Mouse (Mus musculus) heart, adult 2 months (tissue): Measurements from ENCODE around the gene Cldn4.

Experiments
- CTCF ChIP-seq: fragments of 200-600 bp; IDR thresholded peaks from 2 replicates; pipeline ENCODE4 v1.8.1; 2022; ENCODE audit warnings: antibody characterized with exemption, mild to moderate bottlenecking, moderate library complexity
- EP300 ChIP-seq: fragments of 200-500 bp; IDR thresholded peaks from 2 replicates; pipeline ENCODE4 v1.6.1; 2011; ENCODE audit warnings: low read depth, low read length, control low read depth; ENCODE audit not compliant: insufficient read depth
- POLR2A ChIP-seq: fragments of 200-500 bp; IDR thresholded peaks from 2 replicates; pipeline ENCODE4 v1.6.1; 2011; ENCODE audit warnings: mild to moderate bottlenecking, low read depth, low read length, control low read depth; ENCODE audit not compliant: insufficient read depth

- TF ChIP-seq POLR2A (no peak), EP300 (peak; percentile 92), CTCF (peak; percentile 88)
Observed at GRCm38 (mm10) chr5:134901012-134901643, 45.6 kb downstream of the Cldn4 start.
